Mouse (Mus musculus): ENCODE measurements around the gene Dhx9. TPM values are rescaled to one million over a fixed set of nuclear protein-coding genes. Genes with fewer than 3 reads are reported as not detected.

Dhx9 gene
- polyA plus RNA-seq (2012; rRNA removed), result 114 and 120 TPM in 2 replicates

GRCm38 (mm10) chr1:153487500-153487879 is at the start of gene Dhx9:
Gene Dhx9, minus strand, starts transcription at chr1:153487660.

GRCm38 (mm10) chr1:153424770-153425584 is 62.5 kb downstream of the Dhx9 start, which contains the start of gene Shcbp1l:
Gene Shcbp1l, plus strand, starts transcription at chr1:153425162.

Other genes starting within 250 kb of the Dhx9 start
- 40.6 and 44.5 TPM in 2 replicates for gene Lamc1, start 154.9 kb downstream of the Dhx9 start, polyA plus RNA-seq (2012; rRNA removed)
- gene Shcbp1l, start 62.5 kb downstream of the Dhx9 start, polyA plus RNA-seq (2012; rRNA removed), result 4.6 and 4.8 TPM in 2 replicates
- gene Npl, start 62.4 kb upstream of the Dhx9 start, polyA plus RNA-seq (2012; rRNA removed), result 5.2 and 5.5 TPM in 2 replicates
- 34.3 and 39.1 TPM in 2 replicates for gene Rgs8, start 165.4 kb upstream of the Dhx9 start, polyA plus RNA-seq (2012; rRNA removed)

All from central nervous system, embryonic 18 days (tissue).